Mouse (Mus musculus): ENCODE data around the gene Nufip2. TPM values are rescaled to one million over a fixed set of nuclear protein-coding genes. Genes with fewer than 3 reads are reported as not detected.

Nufip2 gene
- polyA plus RNA-seq, 1 experiment from 2014 or later = 5.9 TPM

DNA sequence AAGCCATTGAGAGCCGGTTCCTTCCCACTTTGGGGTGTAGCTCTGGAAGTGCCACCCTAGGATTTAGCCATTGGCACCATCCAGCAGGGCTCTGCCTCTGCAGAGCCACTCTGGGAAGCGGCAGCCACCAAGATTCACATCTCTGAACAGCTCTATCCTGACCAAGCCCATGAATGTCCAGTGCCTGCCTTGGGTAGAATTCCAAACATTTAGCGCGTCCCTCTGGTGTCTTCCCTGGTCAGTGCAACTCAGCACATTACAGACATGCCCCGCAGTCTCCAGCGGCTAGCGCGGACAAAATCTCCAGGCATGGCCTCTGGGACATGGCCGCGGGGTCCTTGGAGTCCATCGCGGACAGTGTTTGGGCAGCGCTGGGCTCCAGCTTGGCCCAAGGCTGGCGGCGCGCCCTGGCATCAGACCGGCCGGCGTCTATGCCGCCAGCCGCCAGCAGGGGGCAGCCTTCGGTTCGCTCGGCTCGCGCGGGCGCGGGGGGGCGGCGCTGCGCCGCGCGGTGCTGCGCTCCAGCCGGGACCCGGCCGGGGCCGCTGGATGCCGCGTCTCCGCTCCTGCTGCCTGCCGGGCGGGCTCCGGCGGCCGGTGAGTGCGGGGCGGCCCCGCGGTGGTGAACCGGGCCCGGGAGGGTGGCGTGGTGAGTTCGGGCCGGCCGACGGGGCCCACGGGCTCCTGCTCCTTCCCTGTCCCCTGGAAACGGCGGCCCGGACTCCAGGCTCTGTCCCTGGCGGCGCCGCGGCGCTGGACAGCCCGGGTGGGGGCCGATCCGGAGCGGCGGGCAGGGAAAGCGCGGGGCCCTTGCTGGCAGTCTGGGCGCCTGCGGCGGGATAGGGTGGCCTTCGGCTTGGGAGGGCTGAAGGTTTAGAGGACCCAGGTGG lies 77.1 kb downstream of the Nufip2 start, which contains the start of gene Myo18a:
TSS of gene Myo18a (plus strand) at position 464 of the 890 bp plus-strand sequence.
- WGBS = 2% methylated on average over 73 of the region's 79 CpGs
- H3K9me3 ChIP-seq (ENCODE audit: control insufficient read depth, low read length) = no peaks in the 10 kb centered on the region
- DNase-seq (ENCODE audit: low spot score) (peak; percentile 94), ATAC-seq (ENCODE audit: low FRiP score) (peak; percentile 83)
- H3K27ac ChIP-seq = peak within 1 kb of the TSS; percentile 94
- peak within 1 kb of the TSS; percentile 98 for H3K9ac ChIP-seq
- H3K4me2 ChIP-seq (replicated peaks) = peak within 1 kb of the TSS; percentile 84
- H3K4me1 ChIP-seq (replicated peaks; ENCODE audit: control insufficient read depth, insufficient read depth, low read length) = peaks cover 39% of the 10 kb centered on the region
- H3K27me3 ChIP-seq (ENCODE audit: control insufficient read depth, insufficient read depth, low read length) = no peaks in the 10 kb centered on the region
- peak within 1 kb of the TSS; percentile 96 for H3K4me3 ChIP-seq (replicated peaks; ENCODE audit: low read length)
- H3K36me3 ChIP-seq (replicated peaks; ENCODE audit: control insufficient read depth, insufficient read depth) = no peaks in the 10 kb centered on the region

DNA sequence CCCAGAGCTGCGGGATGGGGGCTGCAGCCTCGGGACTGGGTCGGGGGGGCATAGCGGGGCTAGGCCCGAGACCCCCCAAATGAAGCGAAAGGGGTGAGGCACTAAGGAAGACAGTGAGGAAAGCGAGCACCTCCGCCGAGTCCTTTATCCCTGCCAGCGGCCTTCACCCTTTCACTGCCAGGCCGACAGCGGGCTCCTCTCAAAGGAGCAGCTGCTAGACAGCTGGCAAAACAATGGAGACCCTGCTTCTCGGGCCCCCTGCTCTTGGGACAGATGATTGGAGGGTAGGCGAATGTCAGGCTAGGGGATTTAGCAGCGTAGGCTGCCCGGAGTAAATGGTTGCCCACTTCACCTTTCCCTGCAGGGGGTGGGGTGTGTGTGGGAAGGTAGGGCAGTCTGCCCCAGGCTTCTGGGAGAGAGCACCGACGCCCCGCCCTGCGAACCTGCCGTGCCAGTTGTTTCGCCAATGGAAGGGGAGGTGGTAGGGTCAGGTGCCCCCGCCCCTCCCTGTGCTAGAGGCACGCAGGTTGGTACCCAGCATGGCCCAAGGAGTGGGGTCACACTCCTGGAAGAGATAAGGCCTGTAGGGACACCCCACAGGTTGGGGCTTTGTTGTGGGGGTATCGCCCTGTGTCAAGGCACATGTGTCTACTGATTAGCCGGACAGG lies 77.9 kb downstream of the Nufip2 start:
- Histone ChIP-seq H3K4me2 (replicated peaks) (peak overlapping the region; percentile 84), H3K9ac (peak overlapping the region; percentile 98), H3K4me1 (replicated peaks; ENCODE audit: control insufficient read depth, insufficient read depth, low read length) (peaks cover 39% of the 10 kb centered on the region), H3K36me3 (replicated peaks; ENCODE audit: control insufficient read depth, insufficient read depth) (no peaks in the 10 kb centered on the region), H3K4me3 (replicated peaks; ENCODE audit: low read length) (peak overlapping the region; percentile 96), H3K27ac (peak overlapping the region; percentile 94), H3K27me3 (ENCODE audit: control insufficient read depth, insufficient read depth, low read length) (no peaks in the 10 kb centered on the region), H3K9me3 (ENCODE audit: control insufficient read depth, low read length) (no peaks in the 10 kb centered on the region)
- 2% methylated on average over 25 of the region's 26 CpGs for WGBS
- DNase-seq (ENCODE audit: low spot score) (peak; percentile 57), ATAC-seq (ENCODE audit: low FRiP score) (peak; percentile 56)

DNA sequence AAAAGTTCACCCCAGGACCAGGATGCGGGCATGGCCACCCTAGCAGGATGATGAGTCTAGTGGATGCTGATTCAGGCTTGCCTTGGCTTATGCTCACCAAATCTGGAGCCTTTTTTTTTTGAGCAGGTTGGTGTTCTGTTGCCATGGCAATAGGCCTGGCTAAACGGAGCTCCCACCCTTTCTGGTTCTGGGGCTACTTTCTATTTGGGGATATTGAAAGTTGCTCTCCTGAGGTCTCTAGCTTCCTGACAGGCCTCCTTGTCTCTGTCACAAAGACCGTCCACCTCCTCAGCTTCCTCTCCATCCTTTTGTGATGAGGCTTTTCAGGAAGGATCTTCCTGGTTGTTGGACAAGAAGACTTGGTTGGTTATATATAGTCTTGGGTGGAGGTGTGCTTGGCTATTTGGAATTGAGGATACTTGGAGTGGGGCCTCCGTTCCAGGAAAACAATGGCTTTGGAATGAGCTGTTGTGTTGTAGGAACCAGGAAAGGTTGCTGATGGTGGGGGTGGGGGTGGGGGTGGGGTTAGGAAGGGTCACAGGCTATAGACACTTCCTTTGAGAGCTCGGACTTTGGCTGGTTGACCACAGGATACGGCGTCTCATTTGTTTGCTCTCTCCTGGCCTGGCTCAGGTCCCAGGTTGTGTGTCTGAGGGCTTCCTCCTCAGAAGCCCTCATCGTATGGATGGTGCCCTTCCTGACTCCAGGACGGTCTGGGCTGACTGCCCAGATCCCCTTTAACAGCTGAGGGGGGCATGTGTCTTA lies 78.9 kb downstream of the Nufip2 start:
- peak overlapping the region; percentile 98 for H3K9ac ChIP-seq
- peak overlapping the region; percentile 96 for H3K4me3 ChIP-seq (replicated peaks; ENCODE audit: low read length)
- 41% methylated on average over 9 of the region's 9 CpGs for WGBS
- H3K4me1 ChIP-seq (replicated peaks; ENCODE audit: control insufficient read depth, insufficient read depth, low read length) = peaks cover 39% of the 10 kb centered on the region
- no peak overlapping the region for H3K27ac ChIP-seq
- no peaks in the 10 kb centered on the region for H3K9me3 ChIP-seq (ENCODE audit: control insufficient read depth, low read length)
- H3K27me3 ChIP-seq (ENCODE audit: control insufficient read depth, insufficient read depth, low read length) = no peaks in the 10 kb centered on the region
- H3K36me3 ChIP-seq (replicated peaks; ENCODE audit: control insufficient read depth, insufficient read depth) = no peaks in the 10 kb centered on the region
- peak overlapping the region; percentile 84 for H3K4me2 ChIP-seq (replicated peaks)
- no peak for ATAC-seq (ENCODE audit: low FRiP score)
- no peak for DNase-seq (ENCODE audit: low spot score)

DNA sequence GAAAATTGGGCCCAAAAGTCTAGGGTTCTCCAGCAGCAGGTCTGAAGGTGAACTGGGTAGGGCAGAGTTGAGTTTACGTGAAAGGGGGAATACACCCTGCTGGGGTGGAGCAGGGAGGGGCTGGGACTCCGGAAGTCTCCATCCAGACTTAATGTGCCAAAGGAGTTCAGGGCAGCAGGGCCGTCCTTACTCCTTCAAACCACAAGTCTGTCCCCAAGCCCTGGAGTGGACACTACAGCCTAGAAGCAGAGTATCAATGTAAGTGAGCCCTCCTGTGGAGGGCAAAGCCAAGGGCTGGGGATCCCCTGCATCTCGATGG lies 79.5 kb downstream of the Nufip2 start:
- peak overlapping the region; percentile 98 for H3K9ac ChIP-seq
- no peaks in the 10 kb centered on the region for H3K36me3 ChIP-seq (replicated peaks; ENCODE audit: control insufficient read depth, insufficient read depth)
- ATAC-seq (ENCODE audit: low FRiP score) = no peak
- H3K27ac ChIP-seq = no peak overlapping the region
- H3K4me2 ChIP-seq (replicated peaks) = peak overlapping the region; percentile 84
- H3K9me3 ChIP-seq (ENCODE audit: control insufficient read depth, low read length) = no peaks in the 10 kb centered on the region
- H3K4me1 ChIP-seq (replicated peaks; ENCODE audit: control insufficient read depth, insufficient read depth, low read length) = peaks cover 39% of the 10 kb centered on the region
- H3K4me3 ChIP-seq (replicated peaks; ENCODE audit: low read length) = no peak overlapping the region
- H3K27me3 ChIP-seq (ENCODE audit: control insufficient read depth, insufficient read depth, low read length) = no peaks in the 10 kb centered on the region
- WGBS = 44% methylated on average over 4 of the region's 4 CpGs
- DNase-seq (ENCODE audit: low spot score) = no peak

DNA sequence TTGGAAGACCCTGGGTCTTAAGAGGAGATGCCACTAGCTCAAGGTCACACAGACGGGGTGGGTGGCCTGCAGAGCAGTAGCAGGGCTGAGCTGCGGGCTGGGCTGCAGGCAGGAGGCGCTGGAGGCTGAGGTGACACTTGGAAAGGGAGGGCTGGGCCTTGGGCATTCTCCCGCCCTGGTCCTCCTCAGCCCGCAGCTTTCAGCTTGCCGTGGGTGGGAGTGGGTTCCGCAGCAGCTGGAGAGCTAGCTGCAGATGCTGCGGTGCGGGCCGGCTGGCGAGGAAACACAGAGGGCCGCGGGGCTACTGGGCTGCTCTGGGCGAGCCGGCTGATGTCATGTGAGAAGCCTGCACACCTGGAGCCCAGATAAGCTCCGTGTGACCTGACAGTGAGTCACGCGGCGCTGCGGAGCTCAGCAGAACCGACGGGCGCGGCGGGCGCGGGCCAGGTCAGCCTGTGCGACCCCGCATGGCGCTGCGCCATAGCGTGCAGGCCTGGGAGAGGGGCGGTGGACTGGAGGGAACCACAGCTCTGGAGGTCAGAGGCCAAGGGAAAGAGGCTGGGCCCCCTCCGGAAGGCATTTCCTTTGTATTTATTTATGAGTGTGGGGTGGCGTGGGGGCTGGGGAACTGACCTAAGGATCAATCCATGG lies 80.5 kb downstream of the Nufip2 start:
- 2% methylated on average over 35 of the region's 35 CpGs for WGBS
- Histone ChIP-seq H3K27me3 (ENCODE audit: control insufficient read depth, insufficient read depth, low read length) (no peaks in the 10 kb centered on the region), H3K27ac (peak overlapping the region; percentile 50), H3K4me1 (replicated peaks; ENCODE audit: control insufficient read depth, insufficient read depth, low read length) (peaks cover 39% of the 10 kb centered on the region), H3K9ac (peak overlapping the region; percentile 59), H3K36me3 (replicated peaks; ENCODE audit: control insufficient read depth, insufficient read depth) (no peaks in the 10 kb centered on the region), H3K9me3 (ENCODE audit: control insufficient read depth, low read length) (no peaks in the 10 kb centered on the region), H3K4me3 (replicated peaks; ENCODE audit: low read length) (peak overlapping the region; percentile 30), H3K4me2 (replicated peaks) (peak overlapping the region; percentile 84)
- DNase-seq (ENCODE audit: low spot score) = no peak
- ATAC-seq (ENCODE audit: low FRiP score) = peak; percentile 15; the same call in 1 of the 2 replicates

DNA sequence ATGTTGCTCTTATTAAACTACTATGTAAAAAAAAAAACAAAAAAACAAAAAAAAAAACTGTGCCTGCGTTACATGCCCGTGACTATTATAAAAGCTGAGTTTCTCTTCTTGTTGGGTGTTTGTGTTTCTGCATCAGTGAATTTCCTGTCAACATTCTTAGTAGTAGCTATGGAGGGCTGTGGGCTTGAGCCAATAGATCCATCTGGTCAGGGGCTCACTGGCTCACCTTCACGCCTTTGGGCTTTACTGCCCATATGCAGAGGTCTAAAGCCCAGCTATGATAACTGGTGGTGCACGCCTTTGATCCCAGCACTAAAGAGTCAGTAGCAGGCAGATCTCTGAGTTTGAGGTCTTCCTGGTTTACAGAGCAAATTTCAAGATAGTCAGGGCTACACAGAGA lies 83.5 kb downstream of the Nufip2 start:
- Histone ChIP-seq H3K27me3 (ENCODE audit: control insufficient read depth, insufficient read depth, low read length) (no peaks in the 10 kb centered on the region), H3K4me2 (replicated peaks) (no peak overlapping the region), H3K9ac (no peak overlapping the region), H3K4me3 (replicated peaks; ENCODE audit: low read length) (no peak overlapping the region), H3K9me3 (ENCODE audit: control insufficient read depth, low read length) (no peaks in the 10 kb centered on the region), H3K36me3 (replicated peaks; ENCODE audit: control insufficient read depth, insufficient read depth) (no peaks in the 10 kb centered on the region), H3K4me1 (replicated peaks; ENCODE audit: control insufficient read depth, insufficient read depth, low read length) (peaks cover 30% of the 10 kb centered on the region), H3K27ac (no peak overlapping the region)
- ATAC-seq (ENCODE audit: low FRiP score) = no peak
- DNase-seq (ENCODE audit: low spot score) = no peak
- WGBS = 75% methylated on average over 4 of the region's 4 CpGs

DNA sequence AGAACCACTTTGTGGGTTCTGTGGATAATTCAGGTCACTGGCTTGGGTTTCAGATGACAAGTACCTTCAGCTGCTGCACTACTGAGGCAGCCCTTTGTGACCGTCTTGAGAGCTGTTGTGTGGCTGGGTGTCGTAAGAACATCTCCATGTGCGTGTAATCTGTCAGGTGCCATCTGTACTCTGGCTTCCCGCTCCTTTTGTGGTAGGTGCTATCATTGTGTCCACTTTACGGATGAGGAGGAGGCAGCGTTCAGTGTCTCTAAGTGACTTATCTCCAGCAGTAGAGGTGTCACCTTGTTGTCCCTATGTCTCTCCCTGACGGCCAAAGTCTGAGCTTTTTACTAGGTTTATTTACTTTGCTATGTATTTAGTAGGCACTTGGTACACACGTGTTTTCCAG lies 84.4 kb downstream of the Nufip2 start:
- ATAC-seq (ENCODE audit: low FRiP score) (no peak), DNase-seq (ENCODE audit: low spot score) (no peak)
- Histone ChIP-seq H3K9me3 (ENCODE audit: control insufficient read depth, low read length) (no peaks in the 10 kb centered on the region), H3K4me2 (replicated peaks) (no peak overlapping the region), H3K4me1 (replicated peaks; ENCODE audit: control insufficient read depth, insufficient read depth, low read length) (peaks cover 22% of the 10 kb centered on the region), H3K27ac (no peak overlapping the region), H3K9ac (no peak overlapping the region), H3K4me3 (replicated peaks; ENCODE audit: low read length) (no peak overlapping the region), H3K36me3 (replicated peaks; ENCODE audit: control insufficient read depth, insufficient read depth) (no peaks in the 10 kb centered on the region), H3K27me3 (ENCODE audit: control insufficient read depth, insufficient read depth, low read length) (no peaks in the 10 kb centered on the region)
- 87% methylated on average over 8 of the region's 8 CpGs for WGBS

DNA sequence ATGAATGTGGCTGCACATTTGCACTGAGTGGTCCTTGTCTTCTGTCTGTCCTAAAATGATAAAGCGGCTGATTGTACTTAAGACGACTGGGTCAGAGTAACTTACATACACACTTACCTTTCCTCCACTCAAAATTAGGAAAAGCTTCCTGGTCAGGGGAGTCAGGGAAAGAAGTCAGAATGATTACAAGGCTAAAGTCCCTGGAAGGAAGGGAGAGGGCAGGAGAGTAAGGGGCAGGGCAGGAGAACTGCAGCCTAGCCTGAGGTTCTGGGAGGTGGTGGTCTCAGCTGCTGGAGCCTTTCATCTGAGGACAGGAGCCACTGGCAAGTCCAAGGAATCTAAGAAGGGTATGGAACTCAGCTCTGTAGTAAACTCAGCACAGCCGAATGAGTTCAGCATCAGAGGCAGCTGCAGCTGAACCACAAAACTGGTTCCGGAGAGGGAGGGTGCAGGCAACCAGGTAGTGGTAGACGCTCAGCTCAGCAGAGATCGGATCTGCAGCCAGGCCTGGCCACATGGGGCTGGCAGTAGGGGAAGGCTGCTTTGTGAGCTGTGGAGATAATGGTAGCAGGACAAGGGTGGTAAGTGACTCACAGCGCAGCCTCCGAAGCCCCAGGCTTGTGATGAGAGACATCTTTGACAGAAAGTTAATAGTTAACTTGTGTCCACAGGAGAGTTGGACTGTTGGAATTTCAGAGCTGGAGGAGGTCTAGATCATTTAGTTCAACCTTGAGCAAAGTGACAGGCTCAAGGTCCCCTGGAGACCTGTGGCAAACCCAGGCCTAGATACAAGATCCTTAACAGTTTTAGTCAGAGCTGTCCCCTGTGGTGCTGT lies 86.1 kb downstream of the Nufip2 start:
- Histone ChIP-seq H3K27me3 (ENCODE audit: control insufficient read depth, insufficient read depth, low read length) (no peaks in the 10 kb centered on the region), H3K4me1 (replicated peaks; ENCODE audit: control insufficient read depth, insufficient read depth, low read length) (peaks cover 8% of the 10 kb centered on the region; the same call in 1 of the 2 replicates), H3K4me2 (replicated peaks) (no peak overlapping the region), H3K27ac (no peak overlapping the region), H3K36me3 (replicated peaks; ENCODE audit: control insufficient read depth, insufficient read depth) (no peaks in the 10 kb centered on the region; the same call in 1 of the 2 replicates), H3K4me3 (replicated peaks; ENCODE audit: low read length) (no peak overlapping the region), H3K9me3 (ENCODE audit: control insufficient read depth, low read length) (no peaks in the 10 kb centered on the region), H3K9ac (no peak overlapping the region)
- DNase-seq (ENCODE audit: low spot score) = no peak
- ATAC-seq (ENCODE audit: low FRiP score) = no peak
- 56% methylated on average over 8 of the region's 8 CpGs for WGBS

Data from hindbrain, embryonic 14.5 days (tissue).